Mouse (Mus musculus): Measurements from ENCODE around the gene Nek7. TPM values are rescaled to one million over a fixed set of nuclear protein-coding genes. Genes with fewer than 3 reads are reported as not detected.

Nek7 gene
- polyA plus RNA-seq, 1 experiment from 2014 or later: 24.5 TPM

- no peak overlapping the region for H3K4me2 ChIP-seq (replicated peaks)
- no peaks in the 10 kb centered on the region for H3K4me1 ChIP-seq (replicated peaks)
- peaks cover 5% of the 10 kb centered on the region; the same call in 1 of the 2 replicates for H3K27me3 ChIP-seq (replicated peaks)
- H3K4me3 ChIP-seq (replicated peaks): no peak overlapping the region
- no peak overlapping the region for H3K9ac ChIP-seq
- H3K36me3 ChIP-seq: no peaks in the 10 kb centered on the region
- H3K9me3 ChIP-seq: no peaks in the 10 kb centered on the region
- peak; percentile 60; the same call in 1 of the 2 replicates for ATAC-seq
- 73% methylated on average over 11 of the region's 11 CpGs for WGBS
- no peak overlapping the region for H3K27ac ChIP-seq
Measured at GRCm38 (mm10) chr1:138579822-138580492, 40.0 kb downstream of the Nek7 start.

GRCm38 (mm10) chr1:138579207-138579606 is 40.7 kb downstream of the Nek7 start:
- Histone ChIP-seq H3K4me1 (replicated peaks) (no peaks in the 10 kb centered on the region), H3K9ac (no peak overlapping the region), H3K9me3 (no peaks in the 10 kb centered on the region), H3K36me3 (no peaks in the 10 kb centered on the region), H3K4me2 (replicated peaks) (no peak overlapping the region), H3K27ac (no peak overlapping the region), H3K27me3 (replicated peaks) (peaks cover 5% of the 10 kb centered on the region; the same call in 1 of the 2 replicates), H3K4me3 (replicated peaks) (no peak overlapping the region)
- no peak for ATAC-seq
- 92% methylated on average over 7 of the region's 7 CpGs for WGBS

GRCm38 (mm10) chr1:138576803-138577202 is 43.1 kb downstream of the Nek7 start:
- H3K4me1 ChIP-seq (replicated peaks): no peaks in the 10 kb centered on the region
- H3K27ac ChIP-seq: no peak overlapping the region
- WGBS: 66% methylated on average over 7 of the region's 7 CpGs
- H3K4me3 ChIP-seq (replicated peaks): no peak overlapping the region
- H3K9me3 ChIP-seq: no peaks in the 10 kb centered on the region
- no peak overlapping the region for H3K4me2 ChIP-seq (replicated peaks)
- H3K27me3 ChIP-seq (replicated peaks): peaks cover 5% of the 10 kb centered on the region
- no peaks in the 10 kb centered on the region for H3K36me3 ChIP-seq
- no peak for ATAC-seq
- no peak overlapping the region for H3K9ac ChIP-seq

- Histone ChIP-seq H3K9ac (no peak overlapping the region), H3K36me3 (no peaks in the 10 kb centered on the region), H3K9me3 (no peaks in the 10 kb centered on the region), H3K4me3 (replicated peaks) (no peak overlapping the region), H3K27ac (no peak overlapping the region), H3K4me1 (replicated peaks) (no peaks in the 10 kb centered on the region), H3K27me3 (replicated peaks) (peaks cover 5% of the 10 kb centered on the region), H3K4me2 (replicated peaks) (no peak overlapping the region)
- no peak; the same call in 1 of the 2 replicates for ATAC-seq
- WGBS: 89% methylated on average over 8 of the region's 8 CpGs
Measured at GRCm38 (mm10) chr1:138576066-138576697, 43.8 kb downstream of the Nek7 start.

GRCm38 (mm10) chr1:138575629-138576028 is 44.3 kb downstream of the Nek7 start:
- no peaks in the 10 kb centered on the region for H3K4me1 ChIP-seq (replicated peaks)
- H3K27ac ChIP-seq: no peak overlapping the region
- H3K4me2 ChIP-seq (replicated peaks): no peak overlapping the region
- 46% methylated on average over 2 of the region's 2 CpGs for WGBS
- ATAC-seq: peak; percentile 82
- peaks cover 5% of the 10 kb centered on the region for H3K27me3 ChIP-seq (replicated peaks)
- H3K4me3 ChIP-seq (replicated peaks): no peak overlapping the region
- no peaks in the 10 kb centered on the region for H3K36me3 ChIP-seq
- H3K9me3 ChIP-seq: no peaks in the 10 kb centered on the region
- H3K9ac ChIP-seq: no peak overlapping the region

GRCm38 (mm10) chr1:138571565-138572361 is 48.2 kb downstream of the Nek7 start:
- no peak overlapping the region for H3K9ac ChIP-seq
- peaks cover 8% of the 10 kb centered on the region for H3K27me3 ChIP-seq (replicated peaks)
- no peaks in the 10 kb centered on the region for H3K36me3 ChIP-seq
- 57% methylated on average over 22 of the region's 22 CpGs for WGBS
- no peak overlapping the region for H3K27ac ChIP-seq
- H3K4me3 ChIP-seq (replicated peaks): no peak overlapping the region
- ATAC-seq: no peak
- H3K9me3 ChIP-seq: no peaks in the 10 kb centered on the region
- H3K4me2 ChIP-seq (replicated peaks): no peak overlapping the region
- no peaks in the 10 kb centered on the region for H3K4me1 ChIP-seq (replicated peaks)

- Histone ChIP-seq H3K9ac (no peak overlapping the region), H3K36me3 (no peaks in the 10 kb centered on the region), H3K27ac (no peak overlapping the region), H3K9me3 (no peaks in the 10 kb centered on the region), H3K27me3 (replicated peaks) (peaks cover 8% of the 10 kb centered on the region), H3K4me3 (replicated peaks) (no peak overlapping the region), H3K4me1 (replicated peaks) (no peaks in the 10 kb centered on the region), H3K4me2 (replicated peaks) (no peak overlapping the region)
- 69% methylated on average over 2 of the region's 2 CpGs for WGBS
- no peak for ATAC-seq
Measured at GRCm38 (mm10) chr1:138571038-138571441, 48.9 kb downstream of the Nek7 start.

GRCm38 (mm10) chr1:138568434-138569232 is 51.3 kb downstream of the Nek7 start:
- no peak overlapping the region for H3K4me2 ChIP-seq (replicated peaks)
- 78% methylated on average over 6 of the region's 6 CpGs for WGBS
- ATAC-seq: no peak
- peaks cover 8% of the 10 kb centered on the region for H3K27me3 ChIP-seq (replicated peaks)
- no peak overlapping the region for H3K4me3 ChIP-seq (replicated peaks)
- no peaks in the 10 kb centered on the region for H3K9me3 ChIP-seq
- H3K27ac ChIP-seq: no peak overlapping the region
- no peaks in the 10 kb centered on the region for H3K4me1 ChIP-seq (replicated peaks)
- no peaks in the 10 kb centered on the region for H3K36me3 ChIP-seq
- no peak overlapping the region for H3K9ac ChIP-seq

GRCm38 (mm10) chr1:138567946-138568345 is 52.0 kb downstream of the Nek7 start:
- ATAC-seq: no peak
- 93% methylated on average over 9 of the region's 9 CpGs for WGBS
- peaks cover 8% of the 10 kb centered on the region for H3K27me3 ChIP-seq (replicated peaks)
- no peaks in the 10 kb centered on the region for H3K9me3 ChIP-seq
- no peaks in the 10 kb centered on the region for H3K4me1 ChIP-seq (replicated peaks)
- H3K9ac ChIP-seq: no peak overlapping the region
- no peak overlapping the region for H3K4me2 ChIP-seq (replicated peaks)
- no peaks in the 10 kb centered on the region for H3K36me3 ChIP-seq
- H3K4me3 ChIP-seq (replicated peaks): no peak overlapping the region
- H3K27ac ChIP-seq: no peak overlapping the region

- Histone ChIP-seq H3K27ac (no peak overlapping the region), H3K4me2 (replicated peaks) (no peak overlapping the region), H3K9ac (no peak overlapping the region), H3K27me3 (replicated peaks) (peaks cover 8% of the 10 kb centered on the region), H3K9me3 (no peaks in the 10 kb centered on the region), H3K4me3 (replicated peaks) (no peak overlapping the region), H3K4me1 (replicated peaks) (no peaks in the 10 kb centered on the region), H3K36me3 (no peaks in the 10 kb centered on the region)
- 88% methylated on average over 6 of the region's 6 CpGs for WGBS
- no peak for ATAC-seq
Measured at GRCm38 (mm10) chr1:138564677-138565076, 55.3 kb downstream of the Nek7 start.

- Histone ChIP-seq H3K9ac (no peak overlapping the region), H3K9me3 (no peaks in the 10 kb centered on the region), H3K27me3 (replicated peaks) (no peaks in the 10 kb centered on the region), H3K4me1 (replicated peaks) (no peaks in the 10 kb centered on the region), H3K27ac (no peak overlapping the region), H3K4me2 (replicated peaks) (no peak overlapping the region), H3K4me3 (replicated peaks) (no peak overlapping the region), H3K36me3 (no peaks in the 10 kb centered on the region)
- WGBS: 94% methylated on average over 12 of the region's 12 CpGs
- ATAC-seq: no peak
Measured at GRCm38 (mm10) chr1:138560733-138561132, 59.2 kb downstream of the Nek7 start.

All from intestine, embryonic 15.5 days (tissue).